Mouse (Mus musculus) kidney, postnatal 10 days (tissue): ENCODE results near the gene Dip2c.

ENCODE experiments used
- DNase-seq: peaks from one replicate; pipeline ENCODE4 v3.0.0; 2021; ENCODE audit warnings: mixed read lengths

The Dip2c gene

GRCm38 (mm10) chr13:9426779-9427178 lies 150.5 kb downstream of the Dip2c start:
- DNase-seq: peak; percentile 26

- DNase-seq: no peak
Observed at GRCm38 (mm10) chr13:9429884-9430283, 153.6 kb downstream of the Dip2c start.

- DNase-seq: no peak
Observed at GRCm38 (mm10) chr13:9430724-9431123, 154.4 kb downstream of the Dip2c start.

GRCm38 (mm10) chr13:9431441-9431840 lies 155.1 kb downstream of the Dip2c start:
- no peak for DNase-seq

- DNase-seq: no peak
Observed at GRCm38 (mm10) chr13:9443066-9443465, 166.7 kb downstream of the Dip2c start.

- no peak for DNase-seq
Observed at GRCm38 (mm10) chr13:9445533-9446294, 169.4 kb downstream of the Dip2c start.

- DNase-seq: no peak
Observed at GRCm38 (mm10) chr13:9446448-9447115, 170.3 kb downstream of the Dip2c start.

GRCm38 (mm10) chr13:9450276-9450675 lies 173.9 kb downstream of the Dip2c start:
- no peak for DNase-seq

- DNase-seq: no peak
Observed at GRCm38 (mm10) chr13:9451952-9452351, 175.6 kb downstream of the Dip2c start.

- peak; percentile 42 for DNase-seq
Observed at GRCm38 (mm10) chr13:9454426-9455177, 178.3 kb downstream of the Dip2c start.

- no peak for DNase-seq
Observed at GRCm38 (mm10) chr13:9455979-9456378, 179.7 kb downstream of the Dip2c start.

GRCm38 (mm10) chr13:9457420-9458308 lies 181.3 kb downstream of the Dip2c start:
- no peak for DNase-seq

GRCm38 (mm10) chr13:9464457-9464856 lies 188.1 kb downstream of the Dip2c start:
- no peak for DNase-seq

- peak; percentile 75 for DNase-seq
Observed at GRCm38 (mm10) chr13:9467216-9467615, 190.9 kb downstream of the Dip2c start.

GRCm38 (mm10) chr13:9473383-9473782 lies 197.1 kb downstream of the Dip2c start:
- no peak for DNase-seq

GRCm38 (mm10) chr13:9481722-9482121 lies 205.4 kb downstream of the Dip2c start:
- DNase-seq: no peak

- no peak for DNase-seq
Observed at GRCm38 (mm10) chr13:9489696-9490095, 213.4 kb downstream of the Dip2c start.

- peak; percentile 42 for DNase-seq
Observed at GRCm38 (mm10) chr13:9494726-9495125, 218.4 kb downstream of the Dip2c start.

GRCm38 (mm10) chr13:9504118-9504856 lies 228.0 kb downstream of the Dip2c start:
- peak; percentile 20 for DNase-seq

- DNase-seq: no peak
Observed at GRCm38 (mm10) chr13:9538556-9538955, 262.2 kb downstream of the Dip2c start.

GRCm38 (mm10) chr13:9547698-9548344 lies 271.5 kb downstream of the Dip2c start:
- DNase-seq: peak; percentile 41
